Mouse (Mus musculus) adrenal gland, postnatal 25 days (tissue): ENCODE results near the gene Tubb4b. TPM values are rescaled to one million over a fixed set of nuclear protein-coding genes. Genes with fewer than 3 reads are reported as not detected.
"Not testable (repeated sequence)": the region's sequence is repeated elsewhere in the genome, so short reads cannot be mapped to it uniquely, and the experiment has no call there.

ENCODE experiments used
- DNase-seq: peaks from one replicate; pipeline ENCODE4 v3.0.0; 2021; ENCODE audit warnings: mixed read lengths
- long read RNA-seq: library from polyadenylated mRNA; stranded (forward); transcript quantifications from one replicate; pipeline ENCODE4 v2.0.0, GENCODE M21; 2021
- total RNA-seq: library from RNA; stranded (reverse); gene quantifications from 2 replicates; pipeline ENCODE4 v1.2.3, GENCODE M21; 2021

The Tubb4b gene
- 247 and 303 TPM in 2 replicates for total RNA-seq
- long read RNA-seq, transcript Tubb4b-201 (4 exons, 1,598 nt), result major isoform, 280 of 412 reads
- long read RNA-seq, partial matches to known transcripts, result 17 of 412 reads
- long read RNA-seq, other reads (novel, unspliced or antisense), result 115 of 412 reads

DNA sequence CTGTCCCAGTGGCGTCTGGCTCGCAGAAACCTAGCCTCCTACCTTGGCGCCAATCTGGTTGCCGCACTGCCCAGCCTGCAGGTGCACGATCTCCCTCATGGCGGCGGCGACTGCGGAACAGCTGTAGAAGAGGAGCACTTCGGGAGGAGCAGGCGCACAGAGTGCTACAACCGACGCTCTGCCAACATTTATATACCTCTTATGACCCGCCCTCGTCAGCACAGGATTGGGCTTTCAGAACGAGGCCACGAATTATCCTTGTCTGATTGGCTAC, at the start of gene Tubb4b:
Gene Tubb4b, minus strand, starts transcription at position 211 of the 274 bp plus-strand sequence.
- DNase-seq, result no peak

DNA sequence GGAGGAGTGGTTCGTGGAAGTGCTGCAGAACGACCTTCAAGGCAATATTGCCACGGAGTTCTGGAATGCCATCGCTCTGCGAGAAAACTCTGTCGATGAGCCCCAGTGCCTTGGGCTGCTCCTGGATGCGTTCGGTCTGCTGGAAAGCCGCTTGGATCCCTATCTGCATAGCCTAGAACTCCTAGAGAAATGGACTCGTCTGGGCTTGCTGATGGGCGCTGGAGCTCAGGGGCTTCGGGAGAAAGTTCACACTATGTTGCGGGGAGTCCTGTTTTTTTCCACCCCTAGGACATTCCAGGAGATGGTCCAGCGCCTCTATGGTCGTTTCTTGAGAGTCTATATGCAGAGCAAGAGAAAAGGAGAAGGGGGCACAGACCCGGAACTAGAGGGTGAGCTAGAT, 48.5 kb upstream of the Tubb4b start:
- DNase-seq, result no peak

GRCm38 (mm10) chr2:25272515-25272914, 48.0 kb upstream of the Tubb4b start:
- DNase-seq, result no peak

GRCm38 (mm10) chr2:25271827-25272511, 47.5 kb upstream of the Tubb4b start, which contains the start of the genes Ssna1 and Anapc2:
Gene Ssna1 (minus strand): TSS chr2:25272438.
Gene Anapc2 (plus strand): TSS chr2:25272478.
- peak; percentile 98 for DNase-seq

DNA sequence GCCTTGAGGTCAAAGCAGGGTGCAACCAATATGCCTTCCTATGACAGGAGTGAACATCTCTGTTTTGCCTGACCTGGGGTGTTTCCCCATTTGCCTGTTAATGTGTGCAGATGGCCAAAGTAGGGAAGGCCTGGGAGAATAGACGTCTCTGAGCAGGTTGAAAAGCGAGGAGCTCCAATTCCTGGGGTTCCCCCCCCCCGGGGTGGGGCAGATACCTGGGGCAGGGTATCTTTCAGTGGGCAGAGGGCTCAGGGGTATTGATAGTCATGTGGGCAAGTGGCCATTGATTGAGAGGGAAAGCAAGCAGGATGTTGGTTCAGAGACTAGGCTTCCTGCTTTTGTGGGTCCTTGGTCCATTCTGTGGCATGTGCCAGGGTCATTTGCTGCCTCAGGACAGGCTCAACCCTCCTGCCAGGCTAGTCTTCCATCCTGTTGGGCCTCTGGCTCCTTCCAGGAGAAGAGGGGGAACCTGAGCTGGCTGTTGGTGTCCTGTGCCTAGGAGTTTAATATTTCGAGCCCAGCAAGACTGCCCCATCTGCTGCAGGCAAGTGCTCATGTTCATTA, 43.3 kb upstream of the Tubb4b start:
- DNase-seq, result no peak

- DNase-seq, result no peak
These were observed 42.7 kb upstream of the Tubb4b start for GRCm38 (mm10) chr2:25267241-25267640.

DNA sequence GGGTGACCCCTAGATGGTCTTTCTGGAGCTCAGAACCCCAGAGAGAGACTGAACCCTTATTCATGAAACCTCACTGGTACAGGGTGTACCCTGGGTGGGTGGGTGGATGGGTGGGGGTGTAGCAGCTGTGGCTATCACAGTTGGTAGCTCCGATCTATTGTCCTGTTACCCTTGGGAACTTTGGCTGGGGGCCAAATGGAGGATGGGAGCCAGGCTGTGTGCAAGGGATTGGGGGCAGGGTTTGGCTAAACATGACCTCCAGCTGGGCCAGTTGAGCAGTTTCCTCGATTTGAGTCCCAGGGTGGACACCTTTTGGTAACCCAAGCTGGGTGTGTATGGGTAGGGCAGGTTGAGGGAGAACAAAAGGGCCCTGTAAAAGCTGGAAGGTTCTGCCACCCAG, 42.2 kb upstream of the Tubb4b start:
- peak; percentile 44 for DNase-seq

DNA sequence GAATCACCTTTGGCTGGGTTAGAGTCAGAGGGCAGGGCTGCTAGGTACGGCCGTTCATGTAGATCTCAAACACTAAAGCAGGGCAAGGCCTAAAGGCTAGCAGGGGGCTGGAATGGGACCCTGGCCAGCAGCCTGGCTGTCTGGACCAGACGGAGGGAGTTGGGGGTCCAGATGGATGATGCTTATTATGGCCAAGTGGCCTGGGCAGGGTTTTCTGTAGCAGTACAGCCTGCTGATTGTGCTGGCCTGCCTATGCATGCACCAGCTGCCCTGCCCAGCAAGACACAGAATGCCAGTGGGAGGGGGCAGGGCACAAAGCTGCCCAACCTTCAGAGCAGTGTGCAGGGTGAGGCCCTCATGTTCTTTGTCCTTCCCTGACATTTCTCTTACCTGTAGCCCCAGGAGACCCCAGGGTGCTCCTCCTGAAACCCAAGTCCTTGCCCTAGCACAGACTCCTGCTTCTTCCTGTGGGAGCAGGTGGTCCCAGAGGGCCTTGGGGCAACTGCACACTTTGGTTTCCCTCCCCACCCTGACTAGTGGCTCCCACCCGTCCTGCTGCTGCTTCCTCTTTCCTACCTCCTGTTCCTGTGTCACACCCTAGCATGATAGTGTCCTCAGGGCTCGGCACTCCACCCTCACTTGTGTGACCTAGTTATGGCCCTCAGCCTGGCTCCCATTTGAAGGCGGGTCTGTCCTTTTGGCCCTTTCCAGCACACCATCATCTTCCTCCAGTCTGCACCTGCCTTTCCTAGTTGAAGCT, 41.6 kb upstream of the Tubb4b start:
- no peak for DNase-seq

GRCm38 (mm10) chr2:25264851-25265250, 40.3 kb upstream of the Tubb4b start:
- DNase-seq, result no peak

- no peak for DNase-seq
These were observed 39.8 kb upstream of the Tubb4b start for GRCm38 (mm10) chr2:25264286-25264660.

GRCm38 (mm10) chr2:25263623-25264285, 39.3 kb upstream of the Tubb4b start:
- DNase-seq, result no peak

DNA sequence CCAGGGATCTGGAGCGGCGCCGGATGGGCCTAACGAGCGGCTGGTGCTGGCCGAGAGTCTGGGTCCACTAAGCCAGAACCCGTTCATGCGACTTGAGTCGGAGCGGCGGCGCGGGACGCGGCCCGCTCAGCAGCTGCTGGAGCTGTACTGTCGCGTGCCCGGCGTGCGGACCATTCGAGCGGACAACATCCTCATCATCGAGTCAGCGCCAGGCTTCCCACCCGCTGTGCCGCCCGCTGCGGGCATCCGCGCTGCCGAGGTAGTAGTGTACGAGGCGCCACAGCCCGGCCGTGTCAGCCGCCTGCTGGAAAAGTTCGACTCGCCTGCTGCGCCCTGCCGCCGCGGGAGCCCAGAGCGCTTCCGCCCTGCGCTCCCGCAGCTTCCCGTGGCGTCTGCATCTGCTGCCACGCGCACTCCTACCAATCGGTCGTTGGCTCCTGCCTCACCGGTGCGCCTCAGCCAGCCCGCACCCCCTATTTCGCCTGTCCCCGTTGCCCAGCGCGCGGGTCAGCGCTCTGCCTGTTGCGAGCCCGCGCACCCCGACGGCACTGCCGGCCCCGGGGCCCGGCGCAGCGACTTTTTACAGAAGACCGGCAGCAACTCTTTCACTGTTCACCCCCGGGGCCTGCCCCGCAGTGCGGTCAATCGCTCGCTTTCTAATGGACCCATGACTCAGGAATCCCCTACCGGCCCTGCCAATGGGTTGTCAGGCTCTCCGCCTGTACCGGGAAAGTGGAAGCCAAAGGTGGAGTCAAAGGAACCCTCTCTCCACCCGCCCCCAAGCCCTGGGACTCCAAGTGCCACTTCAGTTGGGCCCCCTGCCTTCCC, 38.5 kb upstream of the Tubb4b start:
- peak; percentile 50 for DNase-seq

DNA sequence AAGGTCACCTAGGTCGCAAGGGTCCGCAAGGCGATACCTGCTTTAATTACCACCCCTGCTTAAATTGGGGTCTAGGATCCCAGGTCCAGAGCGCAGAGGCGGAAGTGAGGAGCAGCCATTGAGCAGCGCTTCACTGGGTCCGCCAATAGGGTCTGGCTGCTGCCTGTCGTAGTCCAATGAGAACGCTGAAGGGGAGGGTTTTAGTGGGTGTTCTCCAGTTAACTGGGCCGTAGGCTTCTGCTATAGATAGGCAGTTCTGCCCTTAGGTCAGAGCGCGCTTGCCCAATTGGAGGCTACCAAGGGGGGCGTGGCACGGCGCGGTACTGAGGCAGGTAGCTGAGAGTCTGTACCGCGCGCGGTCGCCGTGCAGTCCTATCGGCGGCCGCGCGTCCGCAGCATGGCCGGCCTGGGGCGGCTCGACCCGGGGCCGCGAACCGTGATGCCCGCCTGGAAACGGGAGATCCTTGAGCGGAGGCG, 37.8 kb upstream of the Tubb4b start, which contains the start of gene Tprn:
Gene Tprn, plus strand, starts transcription at position 328 of the 477 bp plus-strand sequence.
- DNase-seq, result peak; percentile 95

- no peak for DNase-seq
These were observed 37.4 kb upstream of the Tubb4b start for GRCm38 (mm10) chr2:25261870-25262269.

GRCm38 (mm10) chr2:25258887-25259286, 34.4 kb upstream of the Tubb4b start:
- no peak for DNase-seq

GRCm38 (mm10) chr2:25257250-25257649, 32.7 kb upstream of the Tubb4b start:
- DNase-seq, result not testable (repeated sequence)

DNA sequence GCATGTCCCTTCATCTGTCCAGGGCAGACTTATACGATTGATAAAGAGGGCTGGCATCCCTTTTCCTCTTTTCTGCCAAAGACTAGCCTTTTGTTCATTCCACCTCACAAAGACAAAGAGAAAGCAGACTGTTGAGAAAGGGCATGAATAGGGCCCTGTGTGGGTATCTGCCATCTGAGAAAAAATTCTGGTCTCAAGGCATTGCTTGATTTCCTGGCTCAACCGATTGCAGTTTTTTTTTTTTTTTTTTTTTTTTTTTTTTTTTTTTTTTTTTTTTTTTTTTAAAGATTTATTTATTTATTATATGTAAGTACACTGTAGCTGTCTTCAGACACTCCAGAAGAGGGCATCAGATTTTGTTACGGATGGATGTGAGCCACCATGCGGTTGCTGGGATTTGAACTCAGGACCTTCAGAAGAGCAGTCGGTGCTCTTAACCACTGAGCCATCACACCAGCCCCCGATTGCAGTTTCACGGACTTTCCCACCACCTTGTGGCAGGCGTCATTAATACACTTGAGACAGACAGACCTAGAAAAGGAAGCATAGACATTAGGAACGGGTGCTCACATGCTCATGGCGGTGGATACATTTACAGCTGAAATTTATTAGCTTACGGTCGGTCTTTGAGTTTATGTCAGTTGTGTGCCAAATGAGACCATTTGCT, 32.1 kb upstream of the Tubb4b start:
- not testable (repeated sequence) for DNase-seq

GRCm38 (mm10) chr2:25255284-25255779, 30.8 kb upstream of the Tubb4b start, which contains the start of gene Tmem203:
Gene Tmem203 (plus strand): TSS chr2:25255439.
- peak; percentile 89 for DNase-seq

DNA sequence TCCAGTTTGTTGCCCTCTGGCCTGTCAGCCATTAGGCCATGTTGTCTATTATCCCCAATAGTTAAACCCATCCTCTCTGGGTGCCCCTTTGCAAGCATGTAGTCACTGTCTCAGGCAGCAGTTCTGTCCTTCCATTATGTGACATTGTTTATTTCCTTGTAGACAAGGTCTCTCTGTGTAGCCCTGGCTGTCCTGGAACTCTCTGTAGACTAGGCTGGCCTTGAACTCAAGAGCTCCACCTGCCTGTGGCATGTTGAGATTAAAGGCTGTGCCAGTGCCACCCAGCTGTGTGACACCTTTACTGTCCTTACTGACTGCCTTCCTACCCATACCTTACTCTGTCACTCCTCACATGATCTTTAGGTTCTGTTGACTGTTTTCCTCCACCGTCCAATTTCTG, 27.8 kb upstream of the Tubb4b start:
- DNase-seq, result no peak

DNA sequence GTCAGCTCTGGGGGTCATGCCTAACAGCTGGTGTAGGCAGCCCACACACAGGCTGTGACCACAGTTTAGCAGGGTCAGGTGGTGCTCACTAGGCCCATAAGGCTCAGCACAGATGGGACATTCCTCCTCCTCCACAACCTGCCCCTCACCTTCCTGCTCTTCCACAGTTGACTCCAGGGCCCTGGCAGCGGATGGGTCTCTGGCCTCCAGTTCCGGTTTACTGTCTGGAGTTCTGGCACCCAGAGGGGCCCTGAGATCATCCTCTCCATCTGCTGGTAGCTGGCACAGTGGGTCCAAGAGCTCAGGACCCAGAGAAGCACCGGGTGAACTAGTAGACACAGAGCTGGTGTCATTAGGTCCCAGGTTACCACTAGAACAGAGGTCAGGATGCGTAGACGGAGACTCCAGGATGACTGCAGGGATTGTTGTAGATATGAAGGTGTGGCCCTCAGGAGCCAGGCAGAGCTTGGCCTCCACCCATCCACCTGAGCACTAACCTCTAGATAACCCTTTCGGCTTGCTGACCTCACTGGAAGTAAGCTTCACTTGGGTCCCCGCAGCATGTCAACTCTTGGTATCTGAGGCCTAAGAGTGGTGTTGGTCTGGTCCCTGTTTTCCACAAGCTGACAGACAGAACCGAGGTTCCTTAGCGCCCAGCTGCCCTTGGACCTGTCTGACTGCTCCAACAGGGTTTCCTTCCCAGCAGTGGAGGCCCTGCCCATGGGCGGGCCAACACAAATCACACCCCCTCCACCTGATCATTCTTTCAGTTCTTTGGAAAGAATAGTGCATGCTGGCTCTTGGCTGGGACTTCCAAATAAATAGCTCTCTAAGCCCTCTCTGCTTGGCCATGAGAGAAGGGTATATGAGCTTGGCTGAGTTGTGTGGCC, 21.9 kb upstream of the Tubb4b start, which contains the start of gene AL732309.1:
Gene AL732309.1, minus strand, starts transcription at position 681 of the 890 bp plus-strand sequence.
- no peak for DNase-seq
